Mouse (Mus musculus): ENCODE results near the gene Saa3.

GRCm38 (mm10) chr7:46762601-46763000, 47.1 kb upstream of the Saa3 start:
- no peak for TF ChIP-seq GATA1 (IDR thresholded peaks at IDR 0.05; ENCODE audit: low read length)
- no peak for TF ChIP-seq TAL1 (IDR thresholded peaks at IDR 0.05; ENCODE audit: low read length)
